Mouse (Mus musculus): ENCODE results near the gene Gm13723. TPM values are rescaled to one million over a fixed set of nuclear protein-coding genes. Genes with fewer than 3 reads are reported as not detected.

The Gm13723 gene
- polyA plus RNA-seq (2016; fragmentation: Nextera tagmentation; extraction: Ambion mirVana), result not detected in 2 replicates

DNA sequence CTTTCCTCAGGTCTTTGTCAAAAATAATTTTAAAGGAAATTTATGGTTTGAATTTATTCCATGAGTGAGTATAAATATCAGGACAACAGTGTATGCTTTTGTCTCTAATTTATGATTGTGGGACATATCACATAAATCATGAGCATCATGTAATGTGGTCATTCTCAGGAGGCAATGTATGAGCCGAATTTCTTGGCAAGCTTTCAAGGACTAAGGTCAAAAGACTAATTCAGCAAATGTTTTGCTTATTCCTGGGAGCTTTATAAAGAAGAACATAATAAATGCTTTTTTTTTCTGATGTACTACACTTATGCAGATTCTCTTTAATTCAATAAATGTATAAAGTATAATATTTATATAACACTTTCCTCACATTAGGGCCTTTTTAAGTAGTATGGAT, at the start of gene Gm13723:
Gene Gm13723 (minus strand): TSS at position 101 of the 400 bp plus-strand sequence.
- Histone ChIP-seq H3K27me3 (replicated peaks) (no peaks in the 10 kb centered on the region), H3K4me3 (no peak within 1 kb of the TSS), H3K9ac (no peak within 1 kb of the TSS), H3K27ac (no peak within 1 kb of the TSS), H3K9me3 (replicated peaks) (no peaks in the 10 kb centered on the region), H3K4me1 (no peaks in the 10 kb centered on the region), H3K4me2 (no peak within 1 kb of the TSS), H3K36me3 (no peaks in the 10 kb centered on the region)
- WGBS (ENCODE audit: insufficient replicate concordance), result 39% methylated on average over 1 of the region's 1 CpGs
- ATAC-seq, result no peak

DNA sequence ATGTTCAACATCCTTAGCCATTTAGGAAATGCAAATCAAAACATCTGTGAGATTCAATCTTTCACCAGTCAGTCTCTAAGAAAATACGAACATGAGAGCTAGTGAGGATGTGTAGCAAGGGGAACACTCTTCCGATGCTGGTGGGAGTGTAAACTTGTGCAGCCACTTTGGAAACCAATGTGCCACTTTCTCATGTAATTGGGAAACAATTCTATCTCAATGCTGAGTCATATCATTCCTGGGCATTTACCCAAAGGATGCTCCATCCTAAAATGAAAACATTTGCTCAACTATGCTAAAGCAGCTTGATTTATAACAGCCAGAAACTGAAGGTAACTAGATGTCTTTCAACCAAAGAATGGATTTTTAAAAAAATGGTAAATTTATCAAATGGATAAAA, 31.0 kb upstream of the Gm13723 start:
- WGBS (ENCODE audit: insufficient replicate concordance), result 63% methylated on average over 2 of the region's 2 CpGs
- Histone ChIP-seq H3K9ac (no peak overlapping the region), H3K4me2 (no peak overlapping the region), H3K4me3 (no peak overlapping the region), H3K36me3 (no peaks in the 10 kb centered on the region), H3K9me3 (replicated peaks) (no peaks in the 10 kb centered on the region), H3K4me1 (no peaks in the 10 kb centered on the region), H3K27me3 (replicated peaks) (no peaks in the 10 kb centered on the region), H3K27ac (no peak overlapping the region)
- no peak for ATAC-seq

DNA sequence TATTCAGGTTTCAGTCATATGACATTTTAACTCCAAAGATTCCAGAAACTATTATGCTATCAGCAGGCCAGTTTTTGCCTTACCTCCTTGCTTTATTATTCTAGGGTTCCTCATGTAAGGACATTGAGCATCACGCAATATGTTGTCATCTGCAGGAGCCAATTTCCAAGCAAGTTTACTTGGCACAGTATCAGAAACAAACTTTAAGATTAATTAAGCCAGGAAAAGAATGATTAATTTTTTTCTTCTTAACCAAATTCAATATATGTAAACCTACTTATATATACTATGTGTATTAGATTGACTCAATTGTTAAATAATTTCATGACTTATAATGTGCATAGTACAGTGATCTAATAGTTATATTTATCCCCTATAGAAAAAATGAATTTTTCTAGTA, 17.5 kb upstream of the Gm13723 start, which contains the start of gene Olfr1097:
Gene Olfr1097 (minus strand): TSS at position 101 of the 400 bp plus-strand sequence.
- no peak within 1 kb of the TSS for H3K9ac ChIP-seq
- H3K4me3 ChIP-seq, result no peak within 1 kb of the TSS
- H3K27ac ChIP-seq, result no peak within 1 kb of the TSS
- no peak for ATAC-seq
- H3K36me3 ChIP-seq, result no peaks in the 10 kb centered on the region
- H3K9me3 ChIP-seq (replicated peaks), result no peaks in the 10 kb centered on the region
- no peaks in the 10 kb centered on the region for H3K4me1 ChIP-seq
- no peaks in the 10 kb centered on the region for H3K27me3 ChIP-seq (replicated peaks)
- H3K4me2 ChIP-seq, result no peak within 1 kb of the TSS
- 80% methylated on average over 1 of the region's 1 CpGs for WGBS (ENCODE audit: insufficient replicate concordance)

DNA sequence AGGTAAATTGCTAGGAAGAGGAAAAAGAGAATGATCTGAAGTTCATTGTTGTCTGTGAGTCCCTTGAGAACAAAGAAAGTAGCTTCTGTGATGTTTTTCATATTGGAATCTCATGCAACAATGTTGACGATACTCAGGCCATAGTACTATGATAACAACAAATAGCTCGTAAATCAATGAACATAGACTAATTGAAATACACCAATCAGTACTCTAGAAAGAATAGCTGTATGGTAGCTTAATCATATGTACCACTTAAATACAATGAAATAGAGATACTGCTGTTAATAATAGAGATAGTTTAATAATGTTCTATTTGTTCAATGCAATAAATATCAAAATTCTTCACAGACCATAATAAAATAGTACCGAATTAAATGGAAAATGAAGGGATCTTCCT, 23.0 kb downstream of the Gm13723 start, which contains the start of gene Olfr1095:
Gene Olfr1095 (minus strand): TSS at position 101 of the 400 bp plus-strand sequence.
- no peak for ATAC-seq
- WGBS (ENCODE audit: insufficient replicate concordance), result 75% methylated on average over 3 of the region's 3 CpGs
- Histone ChIP-seq H3K36me3 (no peaks in the 10 kb centered on the region), H3K4me1 (no peaks in the 10 kb centered on the region), H3K4me3 (no peak within 1 kb of the TSS), H3K27me3 (replicated peaks) (no peaks in the 10 kb centered on the region), H3K4me2 (no peak within 1 kb of the TSS), H3K9ac (no peak within 1 kb of the TSS), H3K27ac (no peak within 1 kb of the TSS), H3K9me3 (replicated peaks) (no peaks in the 10 kb centered on the region)

DNA sequence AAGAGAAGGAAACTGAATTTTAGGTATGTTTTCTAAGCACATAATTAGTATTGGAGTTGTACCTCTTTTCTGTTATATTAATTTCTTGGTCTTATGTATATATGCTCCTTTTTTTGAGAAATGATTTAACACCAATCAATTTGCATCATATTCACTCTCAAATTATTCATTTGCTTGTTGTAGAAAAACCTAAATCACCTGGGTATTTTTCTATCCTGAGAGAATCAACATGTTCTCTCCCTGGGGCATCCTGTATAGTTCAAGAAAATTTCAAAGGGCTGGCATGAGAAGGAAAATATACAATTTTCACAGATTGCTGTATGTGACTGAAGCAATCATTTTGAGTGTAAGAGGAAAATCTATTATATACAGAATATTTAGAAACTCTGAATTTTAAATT, 50.2 kb downstream of the Gm13723 start, which contains the start of gene Olfr1094:
Gene Olfr1094 (plus strand): TSS at position 301 of the 400 bp plus-strand sequence.
- Histone ChIP-seq H3K4me1 (no peaks in the 10 kb centered on the region), H3K4me2 (no peak within 1 kb of the TSS), H3K4me3 (no peak within 1 kb of the TSS), H3K27me3 (replicated peaks) (no peaks in the 10 kb centered on the region), H3K9me3 (replicated peaks) (no peaks in the 10 kb centered on the region), H3K9ac (no peak within 1 kb of the TSS), H3K27ac (no peak within 1 kb of the TSS), H3K36me3 (no peaks in the 10 kb centered on the region)
- ATAC-seq, result no peak

Other genes starting within 250 kb of the Gm13723 start
- not detected in 2 replicates for gene Olfr1084, start 235.1 kb downstream of the Gm13723 start, polyA plus RNA-seq (2016; fragmentation: Nextera tagmentation; extraction: Ambion mirVana)
- gene Olfr1085, start 212.8 kb downstream of the Gm13723 start, polyA plus RNA-seq (2016; fragmentation: Nextera tagmentation; extraction: Ambion mirVana), result not detected in 2 replicates
- not detected in 2 replicates for gene Olfr1086, start 194.7 kb downstream of the Gm13723 start, polyA plus RNA-seq (2016; fragmentation: Nextera tagmentation; extraction: Ambion mirVana)
- gene Olfr1087, start 176.4 kb downstream of the Gm13723 start, polyA plus RNA-seq (2016; fragmentation: Nextera tagmentation; extraction: Ambion mirVana), result not detected in 2 replicates
- not detected in 2 replicates for gene Olfr1089, start 141.1 kb downstream of the Gm13723 start, polyA plus RNA-seq (2016; fragmentation: Nextera tagmentation; extraction: Ambion mirVana)
- not detected in 2 replicates for gene Olfr1090, start 115.8 kb downstream of the Gm13723 start, polyA plus RNA-seq (2016; fragmentation: Nextera tagmentation; extraction: Ambion mirVana)
- not detected in 2 replicates for gene Olfr1093, start 92.3 kb downstream of the Gm13723 start, polyA plus RNA-seq (2016; fragmentation: Nextera tagmentation; extraction: Ambion mirVana)
- gene Olfr141, start 64.8 kb downstream of the Gm13723 start, polyA plus RNA-seq (2016; fragmentation: Nextera tagmentation; extraction: Ambion mirVana), result not detected in 2 replicates
- not detected in 2 replicates for gene Olfr1094, start 50.1 kb downstream of the Gm13723 start, polyA plus RNA-seq (2016; fragmentation: Nextera tagmentation; extraction: Ambion mirVana)
- gene Olfr1095, start 23.1 kb downstream of the Gm13723 start, polyA plus RNA-seq (2016; fragmentation: Nextera tagmentation; extraction: Ambion mirVana), result not detected in 2 replicates
- not detected in 2 replicates for gene Olfr1097, start 17.4 kb upstream of the Gm13723 start, polyA plus RNA-seq (2016; fragmentation: Nextera tagmentation; extraction: Ambion mirVana)
- not detected in 2 replicates for gene Olfr1098, start 49.7 kb upstream of the Gm13723 start, polyA plus RNA-seq (2016; fragmentation: Nextera tagmentation; extraction: Ambion mirVana)
- not detected in 2 replicates for gene Olfr1099, start 85.9 kb upstream of the Gm13723 start, polyA plus RNA-seq (2016; fragmentation: Nextera tagmentation; extraction: Ambion mirVana)
- gene Olfr1100, start 105.2 kb upstream of the Gm13723 start, polyA plus RNA-seq (2016; fragmentation: Nextera tagmentation; extraction: Ambion mirVana), result not detected in 2 replicates
- gene Olfr1101, start 116.4 kb upstream of the Gm13723 start, polyA plus RNA-seq (2016; fragmentation: Nextera tagmentation; extraction: Ambion mirVana), result not detected in 2 replicates
- gene Olfr1102, start 123.6 kb upstream of the Gm13723 start, polyA plus RNA-seq (2016; fragmentation: Nextera tagmentation; extraction: Ambion mirVana), result not detected in 2 replicates
- not detected in 2 replicates for gene Olfr1104, start 152.3 kb upstream of the Gm13723 start, polyA plus RNA-seq (2016; fragmentation: Nextera tagmentation; extraction: Ambion mirVana)
- not detected in 2 replicates for gene Olfr1105, start 161.7 kb upstream of the Gm13723 start, polyA plus RNA-seq (2016; fragmentation: Nextera tagmentation; extraction: Ambion mirVana)
- gene Olfr1106, start 177.5 kb upstream of the Gm13723 start, polyA plus RNA-seq (2016; fragmentation: Nextera tagmentation; extraction: Ambion mirVana), result not detected in 2 replicates
- gene Olfr1107, start 201.0 kb upstream of the Gm13723 start, polyA plus RNA-seq (2016; fragmentation: Nextera tagmentation; extraction: Ambion mirVana), result not detected in 2 replicates
- gene Olfr1109, start 221.2 kb upstream of the Gm13723 start, polyA plus RNA-seq (2016; fragmentation: Nextera tagmentation; extraction: Ambion mirVana), result not detected in 2 replicates
- not detected in 2 replicates for gene Olfr259, start 239.8 kb upstream of the Gm13723 start, polyA plus RNA-seq (2016; fragmentation: Nextera tagmentation; extraction: Ambion mirVana)